Mouse (Mus musculus) liver, adult 2 months (tissue): ENCODE results near the gene Mgat4a.

Source experiments
- CTCF ChIP-seq: fragments of 200-500 bp; IDR thresholded peaks from 2 replicates; pipeline ENCODE4 v1.5.1; 2011; ENCODE audit warnings: low read depth, low read length, control low read depth
- POLR2A ChIP-seq: fragments of 200-500 bp; IDR thresholded peaks from 2 replicates; pipeline ENCODE4 v1.6.1; 2011; ENCODE audit warnings: low read length, control low read depth; ENCODE audit not compliant: insufficient read depth; ENCODE audit errors: extremely low read depth

DNA sequence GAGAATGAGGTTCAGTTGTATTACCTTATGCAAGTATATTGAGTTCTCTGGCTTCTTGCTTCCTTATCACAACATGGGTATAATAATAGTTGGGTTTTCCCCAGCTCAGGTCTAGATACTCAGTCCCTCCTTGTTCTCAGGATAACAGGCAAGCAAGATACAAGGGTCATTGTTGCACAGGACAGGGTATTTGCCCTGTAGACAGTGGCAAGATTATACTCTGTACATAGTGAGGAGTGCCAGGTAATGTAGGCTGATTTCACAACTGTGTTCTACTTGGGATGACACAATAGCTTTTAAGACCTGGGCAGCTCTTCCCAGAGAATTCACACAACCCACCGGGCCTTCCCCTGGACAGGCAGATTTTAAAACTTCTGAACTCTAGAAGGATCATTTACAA lies 27.6 kb upstream of the Mgat4a start:
- TF ChIP-seq CTCF, result no peak
- TF ChIP-seq POLR2A, result no peak
